18 mouse cellular contexts compared by ENCODE assay signal in genomic region chr4:146535883-146536282, GRCm38 (mm10). TPM values are rescaled to one million over a fixed set of nuclear protein-coding genes. Genes with fewer than 3 reads are reported as not detected.
A peak's percentile ranks its signal among the peaks of the same experiment; 100 is the strongest.
DNase-seq lines count a peak whose midpoint lies in the region; ATAC-seq and TF ChIP-seq lines count a peak whose summit lies in the region.
"Had no signal": no experiment of that assay in that cellular context is flagged by ENCODE, and none has a peak within 500 bp of the region (broad histone marks: within the 10 kb centered on the region; RNA-seq: fewer than 3 reads in every experiment).

No protein-coding gene starts in this region.

- ATAC-seq in hindbrain, embryonic 12.5 days (ENCODE audit: low FRiP score) = peak; percentile 43; the same call in 1 of the 2 replicates
- no peak for ATAC-seq in hindbrain, embryonic 16.5 days
- 0 out of 2 replicates have a peak, but pooled peaks have one; percentile 40 for ATAC-seq in midbrain, embryonic 13.5 days
- no peak for ATAC-seq in midbrain, embryonic 16.5 days
- ATAC-seq in hindbrain, postnatal 0 days = no peak; the same call in 1 of the 2 replicates
- ATAC-seq in megakaryocyte, adult 5-6 weeks (ENCODE audit: poor library complexity, severe bottlenecking) = 0 out of 2 replicates have a peak, but pooled peaks have one; percentile 12
- ATAC-seq: forebrain, embryonic 14.5 days had no signal

- H3K27ac ChIP-seq in hindbrain, embryonic 12.5 days = no peak overlapping the region
- H3K27ac ChIP-seq in hindbrain, embryonic 16.5 days (ENCODE audit: low read depth, low read length) = no peak overlapping the region
- H3K27ac ChIP-seq in midbrain, embryonic 13.5 days = no peak overlapping the region
- no peak overlapping the region for H3K27ac ChIP-seq in midbrain, embryonic 16.5 days (ENCODE audit: low read length)
- no peak overlapping the region for H3K27ac ChIP-seq in hindbrain, postnatal 0 days
- H3K27ac ChIP-seq: stomach, embryonic 15.5 days had no signal

- no peak for TF ChIP-seq CTCF in hindbrain, postnatal 0 days (IDR thresholded peaks at IDR 0.05; ENCODE audit: low read depth)

- H3K9me3 ChIP-seq in hindbrain, embryonic 12.5 days (replicated peaks) = peaks cover 61% of the 10 kb centered on the region
- H3K9me3 ChIP-seq in hindbrain, embryonic 16.5 days (ENCODE audit: control insufficient read depth, low read length) = peaks cover 50% of the 10 kb centered on the region
- peaks cover 41% of the 10 kb centered on the region for H3K9me3 ChIP-seq in midbrain, embryonic 13.5 days
- peaks cover 57% of the 10 kb centered on the region for H3K9me3 ChIP-seq in midbrain, embryonic 16.5 days (replicated peaks; ENCODE audit: control insufficient read depth, low read length, poor library complexity, severe bottlenecking)
- peaks cover 51% of the 10 kb centered on the region for H3K9me3 ChIP-seq in hindbrain, postnatal 0 days (ENCODE audit: low read length)

- no peak overlapping the region for H3K4me2 ChIP-seq in hindbrain, embryonic 12.5 days (replicated peaks)
- H3K4me2 ChIP-seq in hindbrain, embryonic 16.5 days (ENCODE audit: low read length) = no peak overlapping the region
- no peak overlapping the region for H3K4me2 ChIP-seq in midbrain, embryonic 13.5 days (replicated peaks)
- H3K4me2 ChIP-seq in midbrain, embryonic 16.5 days (ENCODE audit: low read length) = no peak overlapping the region
- H3K4me2 ChIP-seq in hindbrain, postnatal 0 days (ENCODE audit: low read depth, low read length) = no peak overlapping the region
- H3K4me2 ChIP-seq: stomach, embryonic 15.5 days had no signal

- H3K4me1 ChIP-seq in hindbrain, embryonic 12.5 days = no peaks in the 10 kb centered on the region
- H3K4me1 ChIP-seq in hindbrain, embryonic 16.5 days (ENCODE audit: control insufficient read depth, insufficient read depth, low read depth, low read length) = no peaks in the 10 kb centered on the region
- no peaks in the 10 kb centered on the region for H3K4me1 ChIP-seq in midbrain, embryonic 13.5 days (replicated peaks)
- no peaks in the 10 kb centered on the region for H3K4me1 ChIP-seq in midbrain, embryonic 16.5 days (ENCODE audit: control insufficient read depth, insufficient read depth, low read length)
- no peaks in the 10 kb centered on the region for H3K4me1 ChIP-seq in hindbrain, postnatal 0 days (ENCODE audit: insufficient read depth, low read length)
- H3K4me1 ChIP-seq: megakaryocyte, embryonic 14.5 days; stomach, embryonic 15.5 days had no signal

- no peak overlapping the region for H3K9ac ChIP-seq in hindbrain, embryonic 12.5 days
- H3K9ac ChIP-seq in hindbrain, embryonic 16.5 days (ENCODE audit: low read depth, low read length) = no peak overlapping the region
- no peak overlapping the region for H3K9ac ChIP-seq in midbrain, embryonic 13.5 days (replicated peaks)
- H3K9ac ChIP-seq in midbrain, embryonic 16.5 days (ENCODE audit: low read depth, low read length) = no peak overlapping the region
- no peak overlapping the region for H3K9ac ChIP-seq in hindbrain, postnatal 0 days (replicated peaks; ENCODE audit: low read length)
- H3K9ac ChIP-seq: stomach, embryonic 15.5 days had no signal

- no peak for DNase-seq in hindbrain, postnatal 0 days (ENCODE audit: low spot score)
- no peak for DNase-seq in layer of hippocampus, postnatal 14 days (ENCODE audit: low spot score in 2 of 2)
- DNase-seq: adrenal gland, postnatal 25 days; cerebellum, adult 2 months; kidney, adult 18-20 months; kidney, postnatal 25 days had no signal

- H3K27me3 ChIP-seq in hindbrain, embryonic 12.5 days = no peaks in the 10 kb centered on the region
- H3K27me3 ChIP-seq in hindbrain, embryonic 16.5 days (replicated peaks; ENCODE audit: control insufficient read depth, insufficient read depth, low read length) = no peaks in the 10 kb centered on the region
- no peaks in the 10 kb centered on the region for H3K27me3 ChIP-seq in midbrain, embryonic 13.5 days
- no peaks in the 10 kb centered on the region for H3K27me3 ChIP-seq in midbrain, embryonic 16.5 days (ENCODE audit: control insufficient read depth, insufficient read depth, low read depth, low read length)
- no peaks in the 10 kb centered on the region for H3K27me3 ChIP-seq in hindbrain, postnatal 0 days (ENCODE audit: insufficient read depth, low read length)
- H3K27me3 ChIP-seq: megakaryocyte, embryonic 14.5 days; stomach, embryonic 15.5 days had no signal

- H3K36me3 ChIP-seq in hindbrain, embryonic 12.5 days = no peaks in the 10 kb centered on the region
- H3K36me3 ChIP-seq in hindbrain, embryonic 16.5 days (ENCODE audit: control insufficient read depth, insufficient read depth, low read length) = no peaks in the 10 kb centered on the region; the same call in 1 of the 2 replicates
- no peaks in the 10 kb centered on the region for H3K36me3 ChIP-seq in midbrain, embryonic 13.5 days
- H3K36me3 ChIP-seq in midbrain, embryonic 16.5 days (ENCODE audit: control insufficient read depth, insufficient read depth, low read length) = 0 out of 2 replicates have a peak, but pooled peaks cover 2% of the 10 kb centered on the region
- H3K36me3 ChIP-seq in hindbrain, postnatal 0 days (ENCODE audit: insufficient read depth, low read length) = no peaks in the 10 kb centered on the region
- H3K36me3 ChIP-seq: stomach, embryonic 15.5 days had no signal

- H3K4me3 ChIP-seq in hindbrain, embryonic 12.5 days = no peak overlapping the region
- no peak overlapping the region for H3K4me3 ChIP-seq in hindbrain, embryonic 16.5 days (ENCODE audit: low read length)
- no peak overlapping the region for H3K4me3 ChIP-seq in midbrain, embryonic 13.5 days (replicated peaks)
- no peak overlapping the region for H3K4me3 ChIP-seq in midbrain, embryonic 16.5 days (ENCODE audit: low read depth, low read length)
- peak overlapping the region; percentile 1; the same call in 1 of the 2 replicates for H3K4me3 ChIP-seq in hindbrain, postnatal 0 days (ENCODE audit: low read length)
- H3K4me3 ChIP-seq: megakaryocyte, embryonic 14.5 days; stomach, embryonic 15.5 days had no signal

RNA-seq across cellular contexts. Expression of gene Zfp981, which starts 34.1 kb away (rescaled TPM):
- 0.08 and 0.12 TPM in 2 replicates for polyA plus RNA-seq in hindbrain, embryonic 12.5 days (2016; fragmentation: Nextera tagmentation; extraction: Ambion mirVana)
- polyA plus RNA-seq in hindbrain, embryonic 16.5 days (2015; fragmentation: Nextera tagmentation; extraction: Ambion mirVana) = 0.20 and 0.39 TPM in 2 replicates
- polyA plus RNA-seq in midbrain, embryonic 13.5 days (2015; fragmentation: Nextera tagmentation; extraction: Ambion mirVana) = 0.09 TPM in 1 of 2 replicates, not detected in the other
- 0.10 and 0.16 TPM in 2 replicates for polyA plus RNA-seq in midbrain, embryonic 16.5 days (2015; fragmentation: Nextera tagmentation; extraction: Ambion mirVana)
- total RNA-seq in hindbrain, postnatal 0 days (2014; rRNA removed) = 0.16 TPM in 1 of 2 replicates, not detected in the other
- 0.08 and 0.11 TPM in 2 replicates for polyA plus RNA-seq in hindbrain, postnatal 0 days (2015; fragmentation: Nextera tagmentation; extraction: Ambion mirVana)
- total RNA-seq in megakaryocyte, adult 5-6 weeks (2015) = 0.11 TPM in 1 of 2 replicates, not detected in the other
- not detected in 2 replicates for total RNA-seq in megakaryocyte, adult 5-6 weeks (2017)
- total RNA-seq in layer of hippocampus, postnatal 14 days (2021) = under 1 TPM; 0.48 to 0.83 TPM
- total RNA-seq: liver, adult 2 months had no signal
- polyA plus RNA-seq: gonadal fat pad, adult 2 months; liver, adult 2 months; lung, embryonic 16.5 days; small intestine, adult 2 months; stomach, embryonic 15.5 days had no signal

Comparison
In these comparisons a context has a peak if more than half of its experiments do, and no peak if none do; other contexts are left out.
1. ATAC-seq: peak in hindbrain, embryonic 12.5 days (single experiment), midbrain, embryonic 13.5 days (single experiment) and megakaryocyte, adult 5-6 weeks (single experiment); none in hindbrain, embryonic 16.5 days (single experiment), midbrain, embryonic 16.5 days (single experiment) and hindbrain, postnatal 0 days (single experiment).